Mouse (Mus musculus) neural tube, embryonic 14.5 days (tissue): ENCODE results near the gene Gm11567. TPM values are rescaled to one million over a fixed set of nuclear protein-coding genes. Genes with fewer than 3 reads are reported as not detected.
"Not testable (repeated sequence)": the region's sequence is repeated elsewhere in the genome, so short reads cannot be mapped to it uniquely, and the experiment has no call there.

Experiments used
- ATAC-seq: fragments of 200-750 bp; cut with Nextera tagmentation; 2 replicates; pipeline ENCODE4 v1.8.0; 2017; ENCODE audit warnings: low read depth, mild to moderate bottlenecking, moderate TSS enrichment, moderate library complexity
- H3K27ac ChIP-seq: fragments of 300-500 bp; sonication (generic); 2 replicates; pipeline ENCODE4 v1.5.1; 2014; ENCODE audit warnings: low read depth, mild to moderate bottlenecking, control low read depth, low read length, moderate library complexity, mixed read lengths
- H3K27me3 ChIP-seq: fragments of 300-500 bp; sonication (generic); 2 replicates; pipeline ENCODE4 v1.6.1; 2014; ENCODE audit warnings: low read length; ENCODE audit not compliant: control insufficient read depth, insufficient read depth
- H3K36me3 ChIP-seq: fragments of 300-500 bp; sonication (generic); 2 replicates; pipeline ENCODE4 v1.6.1; 2014; ENCODE audit warnings: low read length, mixed read lengths; ENCODE audit not compliant: control insufficient read depth, insufficient read depth
- H3K4me1 ChIP-seq: fragments of 300-500 bp; sonication (generic); 2 replicates; pipeline ENCODE4 v1.6.1; 2014; ENCODE audit warnings: low read length; ENCODE audit not compliant: control insufficient read depth, insufficient read depth
- H3K4me2 ChIP-seq: fragments of 300-500 bp; sonication (generic); 2 replicates; pipeline ENCODE4 v1.6.1; 2014; ENCODE audit warnings: mild to moderate bottlenecking, low read depth, low read length, control low read depth
- H3K4me3 ChIP-seq: fragments of 300-500 bp; sonication (generic); 2 replicates; pipeline ENCODE4 v1.5.1; 2014; ENCODE audit warnings: low read depth, low read length, control low read depth, mixed read lengths
- H3K9ac ChIP-seq: fragments of 300-500 bp; sonication (generic); replicated peaks from 2 replicates; pipeline ENCODE4 v1.6.1; 2014; ENCODE audit warnings: low read depth, mild to moderate bottlenecking, control low read depth, low read length, mixed read lengths
- H3K9me3 ChIP-seq: fragments of 300-500 bp; sonication (generic); 2 replicates; pipeline ENCODE4 v1.6.1; 2016; ENCODE audit warnings: low read length; ENCODE audit not compliant: control insufficient read depth
- WGBS: fragments of 180-500 bp; shearing (Covaris S2); extraction: QIAGEN DNeasy Blood & Tissue Kit; methylation state at CpG from one replicate; pipeline ENCODE4 v1.1.7; 2014; 5-methylcytosine and 5-hydroxymethylcytosine counted together
- polyA plus RNA-seq: library from polyadenylated mRNA; unstranded; fragments of >200 nt; fragmentation: Nextera tagmentation; extraction: Ambion mirVana; gene quantifications from 2 replicates; pipeline ENCODE4 v1.2.1, GENCODE M21; 2014

Gene Gm11567
- polyA plus RNA-seq, 1 experiment from 2014 or later, result not detected

- WGBS, result 86% methylated on average over 1 of the region's 1 CpGs
These were observed 5.9 kb upstream of the Gm11567 start, which contains the start of gene Krtap9-1 for GRCm38 (mm10) chr11:99873089-99873488. Gene Krtap9-1, plus strand, starts transcription at chr11:99873389.

GRCm38 (mm10) chr11:99907620-99908019 is 28.6 kb downstream of the Gm11567 start, which contains the start of gene Krtap31-1:
Gene Krtap31-1, plus strand, starts transcription at chr11:99907920.
- no peak within 1 kb of the TSS for H3K9ac ChIP-seq
- no peak for ATAC-seq
- 89% methylated on average over 2 of the region's 2 CpGs for WGBS
- no peaks in the 10 kb centered on the region for H3K9me3 ChIP-seq
- H3K27me3 ChIP-seq, result no peaks in the 10 kb centered on the region
- H3K27ac ChIP-seq, result no peak within 1 kb of the TSS
- H3K36me3 ChIP-seq, result no peaks in the 10 kb centered on the region
- no peaks in the 10 kb centered on the region for H3K4me1 ChIP-seq
- H3K4me3 ChIP-seq, result no peak within 1 kb of the TSS
- no peak within 1 kb of the TSS for H3K4me2 ChIP-seq

More at GRCm38 (mm10) chr11:99873089-99873488, 5.9 kb upstream of the Gm11567 start, which contains the start of gene Krtap9-1:
- not testable (repeated sequence) for H3K4me2 ChIP-seq, H3K27ac ChIP-seq, H3K4me3 ChIP-seq, H3K9ac ChIP-seq, H3K36me3 ChIP-seq, H3K27me3 ChIP-seq, H3K9me3 ChIP-seq, ATAC-seq, H3K4me1 ChIP-seq

GRCm38 (mm10) chr11:99914451-99914850 is 35.5 kb downstream of the Gm11567 start, which contains the start of gene Gm11565:
Gene Gm11565, plus strand, starts transcription at chr11:99914751.
- no peak within 1 kb of the TSS for H3K9ac ChIP-seq
- ATAC-seq, result no peak
- H3K27me3 ChIP-seq, result no peaks in the 10 kb centered on the region
- H3K9me3 ChIP-seq, result no peaks in the 10 kb centered on the region
- no peak within 1 kb of the TSS for H3K4me3 ChIP-seq
- no peaks in the 10 kb centered on the region for H3K4me1 ChIP-seq
- 90% methylated on average over 3 of the region's 3 CpGs for WGBS
- no peak within 1 kb of the TSS for H3K4me2 ChIP-seq
- no peaks in the 10 kb centered on the region for H3K36me3 ChIP-seq
- no peak within 1 kb of the TSS for H3K27ac ChIP-seq

Other genes with a start within 250 kb of the Gm11567 start
- not detected in 2 replicates for gene Krtap4-2, start 244.1 kb upstream of the Gm11567 start, polyA plus RNA-seq
- gene Krtap4-7, start 235.1 kb upstream of the Gm11567 start, polyA plus RNA-seq, result not detected in 2 replicates
- not detected in 2 replicates for gene Gm11555, start 229.0 kb upstream of the Gm11567 start, polyA plus RNA-seq
- not detected in 2 replicates for gene Gm11563, start 220.2 kb upstream of the Gm11567 start, polyA plus RNA-seq
- gene Krtap4-6, start 213.2 kb upstream of the Gm11567 start, polyA plus RNA-seq, result not detected in 2 replicates
- gene Gm14190, start 188.4 kb upstream of the Gm11567 start, polyA plus RNA-seq, result not detected in 2 replicates
- gene Gm14180, start 144.9 kb upstream of the Gm11567 start, polyA plus RNA-seq, result not detected in 2 replicates
- not detected in 2 replicates for gene Gm11595, start 106.3 kb upstream of the Gm11567 start, polyA plus RNA-seq
- gene Krtap4-8, start 98.5 kb upstream of the Gm11567 start, polyA plus RNA-seq, result not detected in 2 replicates
- gene Krtap4-9, start 94.0 kb upstream of the Gm11567 start, polyA plus RNA-seq, result not detected in 2 replicates
- gene Gm11596, start 85.7 kb upstream of the Gm11567 start, polyA plus RNA-seq, result not detected in 2 replicates
- not detected in 2 replicates for gene Gm11569, start 80.3 kb upstream of the Gm11567 start, polyA plus RNA-seq
- gene Gm11554, start 74.7 kb upstream of the Gm11567 start, polyA plus RNA-seq, result not detected in 2 replicates
- not detected in 2 replicates for gene Krtap4-13, start 69.3 kb upstream of the Gm11567 start, polyA plus RNA-seq
- gene Gm11564, start 63.5 kb upstream of the Gm11567 start, polyA plus RNA-seq, result not detected in 2 replicates
- not detected in 2 replicates for gene 2300003K06Rik, start 41.1 kb upstream of the Gm11567 start, polyA plus RNA-seq
- not detected in 2 replicates for gene Krtap4-16, start 27.6 kb upstream of the Gm11567 start, polyA plus RNA-seq
- not detected in 2 replicates for gene Gm11568, start 21.3 kb upstream of the Gm11567 start, polyA plus RNA-seq
- not detected in 2 replicates for gene Gm11559, start 14.7 kb upstream of the Gm11567 start, polyA plus RNA-seq
- gene Krtap9-1, start 5.8 kb upstream of the Gm11567 start, polyA plus RNA-seq, result not detected in 2 replicates
- not detected in 2 replicates for gene Krtap31-1, start 28.7 kb downstream of the Gm11567 start, polyA plus RNA-seq
- not detected in 2 replicates for gene Gm11565, start 35.6 kb downstream of the Gm11567 start, polyA plus RNA-seq
- not detected in 2 replicates for gene Krtap31-2, start 57.1 kb downstream of the Gm11567 start, polyA plus RNA-seq
- gene Krtap9-5, start 69.3 kb downstream of the Gm11567 start, polyA plus RNA-seq, result not detected in 2 replicates
- not detected in 2 replicates for gene Krtap29-1, start 99.9 kb downstream of the Gm11567 start, polyA plus RNA-seq
- gene Krtap16-1, start 107.4 kb downstream of the Gm11567 start, polyA plus RNA-seq, result 0.24 TPM in 1 of 2 replicates, not detected in the other
- 0.56 and 0.86 TPM in 2 replicates for gene Krtap17-1, start 114.8 kb downstream of the Gm11567 start, polyA plus RNA-seq
- not detected in 2 replicates for gene Krt33a, start 137.0 kb downstream of the Gm11567 start, polyA plus RNA-seq
- not detected in 2 replicates for gene Krt33b, start 150.7 kb downstream of the Gm11567 start, polyA plus RNA-seq
- gene Krt34, start 162.4 kb downstream of the Gm11567 start, polyA plus RNA-seq, result not detected in 2 replicates
- not detected in 2 replicates for gene Krt31, start 171.4 kb downstream of the Gm11567 start, polyA plus RNA-seq
- not detected in 2 replicates for gene Krt32, start 209.0 kb downstream of the Gm11567 start, polyA plus RNA-seq
- not detected in 2 replicates for gene Krt35, start 217.1 kb downstream of the Gm11567 start, polyA plus RNA-seq
- gene Krt36, start 226.4 kb downstream of the Gm11567 start, polyA plus RNA-seq, result not detected in 2 replicates
- not detected in 2 replicates for gene Krt13, start 242.4 kb downstream of the Gm11567 start, polyA plus RNA-seq